Mouse (Mus musculus) erythroblast, embryonic 14.5 days (primary cell): Measurements from ENCODE around the gene 1700011L22Rik.

ENCODE experiments used
- GATA1 ChIP-seq: IDR thresholded peaks from 2 replicates; pipeline ENCODE4 v1.6.1; 2012; ENCODE audit warnings: low read length, inconsistent platforms, mixed read lengths
- TAL1 ChIP-seq: IDR thresholded peaks from 3 replicates; pipeline ENCODE4 v1.6.1; 2012; ENCODE audit warnings: low read length, inconsistent platforms, mixed read lengths

DNA sequence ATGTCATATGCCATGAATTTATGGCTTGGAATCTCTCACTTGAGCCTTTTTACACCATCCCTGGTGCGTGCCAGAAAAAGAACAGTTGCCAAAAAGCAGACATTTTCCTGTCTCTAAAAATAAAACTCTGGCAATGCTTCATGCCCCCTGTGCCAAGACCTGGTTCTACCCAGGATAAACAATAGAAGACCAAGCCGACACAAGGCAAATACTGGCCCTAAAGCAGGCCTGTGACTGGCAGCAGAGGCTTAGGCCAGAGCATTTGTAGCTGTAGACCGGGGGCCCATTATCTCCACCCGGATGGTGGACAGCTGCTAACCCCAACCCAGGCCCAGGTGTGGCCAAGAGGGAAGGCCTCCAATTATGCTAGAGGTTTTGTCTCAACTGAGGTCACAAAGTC, 41.5 kb downstream of the 1700011L22Rik start:
- TF ChIP-seq TAL1 (no peak), GATA1 (no peak)
